Mouse (Mus musculus) lung, adult 18-20 months (tissue): ENCODE data around the gene Pck1.

Experiments used
- DNase-seq, 2 experiments: peaks; one replicate each; pipeline ENCODE4 v3.0.0; 2022; ENCODE audit warnings: mixed read lengths in 2 of 2

The Pck1 gene

GRCm38 (mm10) chr2:173175703-173176102 lies 22.9 kb downstream of the Pck1 start:
- peak in 1 of 2 experiments; percentile 1 for DNase-seq

- DNase-seq = peak in 1 of 2 experiments; percentile 0
These were observed 24.6 kb downstream of the Pck1 start for GRCm38 (mm10) chr2:173177481-173177880.

DNA sequence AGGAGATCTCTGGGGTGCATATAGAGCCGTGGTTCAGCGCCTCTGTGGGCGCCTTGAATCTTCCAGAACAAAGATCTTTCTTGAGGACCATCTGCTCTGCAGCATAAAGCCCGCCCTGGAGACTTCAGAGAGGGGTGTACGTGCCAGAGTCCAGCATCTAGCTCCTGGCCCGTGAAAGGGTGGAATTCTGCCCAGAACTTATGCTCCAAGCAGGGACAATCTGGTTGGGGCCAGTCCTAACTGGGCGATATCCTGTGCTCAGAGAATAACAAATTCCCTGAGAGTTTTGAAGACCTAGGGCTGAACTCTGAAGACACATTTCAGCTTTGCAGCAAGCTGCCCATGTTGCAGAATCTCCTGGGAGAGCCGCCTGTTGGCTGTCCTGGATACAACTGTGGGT lies 25.1 kb downstream of the Pck1 start:
- DNase-seq = peak in 1 of 2 experiments; percentile 1

- DNase-seq = peak in 1 of 2 experiments; percentile 2
These were observed 26.2 kb downstream of the Pck1 start for GRCm38 (mm10) chr2:173179046-173179445.

DNA sequence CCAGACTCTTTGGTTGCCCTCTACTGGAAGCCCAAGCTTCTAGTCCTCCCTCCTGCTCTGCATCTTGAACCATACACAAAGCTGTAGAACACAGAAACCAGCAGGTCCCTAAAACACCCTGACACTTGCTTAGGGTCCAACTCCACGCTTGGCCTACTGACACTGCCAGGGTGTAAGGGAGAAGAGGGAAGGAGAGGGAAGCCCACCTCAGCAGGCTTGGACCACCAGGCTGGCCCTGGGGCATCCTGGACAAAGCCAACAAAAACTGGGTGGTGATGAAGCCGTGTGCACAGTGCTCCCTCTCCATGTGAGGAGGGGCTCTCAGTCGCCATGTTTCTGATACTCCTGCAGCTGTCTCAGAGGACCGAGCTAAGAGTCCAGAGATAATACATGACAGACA lies 27.2 kb downstream of the Pck1 start:
- DNase-seq = no peak

DNA sequence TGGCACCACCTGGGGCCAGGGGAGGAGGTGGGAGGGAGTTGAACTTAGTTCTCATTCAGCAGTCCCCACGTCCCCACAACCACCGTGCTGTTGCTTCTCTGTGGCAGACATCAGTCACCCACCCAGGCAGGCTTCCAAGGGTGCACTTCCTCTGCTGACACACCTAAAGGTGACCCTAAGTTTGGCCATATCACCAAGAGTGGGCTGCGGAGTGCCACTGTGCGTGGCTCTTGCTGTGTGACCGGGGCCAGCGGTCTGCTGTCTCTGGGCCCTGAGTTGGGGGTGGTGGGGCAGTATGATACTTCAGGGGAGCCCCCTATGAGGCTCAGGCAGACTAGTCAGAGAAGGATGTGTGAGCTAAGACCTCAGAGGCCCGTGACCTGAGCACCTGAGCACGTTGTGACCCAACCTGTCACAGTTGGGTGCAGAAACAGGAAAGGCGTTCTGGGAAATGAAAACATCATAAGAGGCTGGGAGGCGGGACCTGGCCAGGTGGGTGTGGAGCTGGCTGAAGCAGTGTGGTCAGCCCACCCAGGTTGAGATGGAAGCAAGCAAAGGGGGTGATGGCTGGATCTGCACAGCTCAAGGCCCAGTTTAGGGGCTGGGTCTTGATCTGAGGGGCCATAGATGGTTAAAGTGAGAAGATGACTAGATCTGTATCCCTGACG lies 28.0 kb downstream of the Pck1 start:
- DNase-seq = peak in 1 of 2 experiments; percentile 1

DNA sequence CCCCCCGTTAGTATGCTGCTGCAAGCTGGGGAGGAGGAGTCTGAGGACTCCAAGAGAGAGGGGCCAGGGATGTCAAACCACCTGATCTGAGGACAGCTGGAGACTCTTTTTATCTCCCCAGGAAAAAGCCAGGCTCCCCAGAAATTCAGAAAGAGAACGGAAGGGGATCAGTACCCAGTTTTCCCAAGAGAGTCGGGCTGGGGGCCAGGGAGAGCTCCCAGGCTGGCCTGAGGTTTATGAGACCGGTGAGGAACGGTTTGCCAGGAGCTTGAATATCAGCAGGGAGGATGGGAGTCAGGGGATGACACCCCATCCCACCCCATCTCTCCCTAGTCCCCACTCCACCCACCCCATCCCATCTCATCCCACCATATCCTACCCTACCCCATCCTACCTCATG lies 28.6 kb downstream of the Pck1 start:
- peak in 1 of 2 experiments; percentile 0 for DNase-seq

- peak in 1 of 2 experiments; percentile 2 for DNase-seq
These were observed 29.1 kb downstream of the Pck1 start for GRCm38 (mm10) chr2:173181901-173182300.

GRCm38 (mm10) chr2:173182796-173183195 lies 29.9 kb downstream of the Pck1 start:
- peak in 1 of 2 experiments; percentile 0 for DNase-seq

DNA sequence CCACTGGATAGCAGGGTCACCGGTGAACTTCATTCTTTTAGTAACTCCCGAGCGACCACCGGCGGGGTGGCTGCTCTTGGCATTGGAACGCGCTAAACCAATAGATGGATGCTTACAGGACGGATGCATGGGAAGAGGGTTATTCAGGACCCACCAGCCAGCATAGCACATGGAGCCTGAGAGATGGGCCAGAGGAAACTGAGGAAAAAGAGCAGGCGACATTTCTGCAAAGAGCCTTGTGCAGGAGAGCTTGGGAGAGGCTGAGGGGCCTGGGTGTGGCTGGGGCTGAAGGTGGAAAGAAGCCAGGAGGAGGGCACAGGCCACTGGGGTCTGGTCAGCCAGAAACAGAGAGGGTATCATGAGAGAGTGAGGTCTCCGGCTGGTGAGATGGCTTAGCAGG lies 30.5 kb downstream of the Pck1 start:
- DNase-seq = peak in 1 of 2 experiments; percentile 1

GRCm38 (mm10) chr2:173183836-173184460 lies 31.1 kb downstream of the Pck1 start:
- peak; percentile 25 to 46 for DNase-seq

- DNase-seq = no peak
These were observed 31.7 kb downstream of the Pck1 start for GRCm38 (mm10) chr2:173184475-173185080.

DNA sequence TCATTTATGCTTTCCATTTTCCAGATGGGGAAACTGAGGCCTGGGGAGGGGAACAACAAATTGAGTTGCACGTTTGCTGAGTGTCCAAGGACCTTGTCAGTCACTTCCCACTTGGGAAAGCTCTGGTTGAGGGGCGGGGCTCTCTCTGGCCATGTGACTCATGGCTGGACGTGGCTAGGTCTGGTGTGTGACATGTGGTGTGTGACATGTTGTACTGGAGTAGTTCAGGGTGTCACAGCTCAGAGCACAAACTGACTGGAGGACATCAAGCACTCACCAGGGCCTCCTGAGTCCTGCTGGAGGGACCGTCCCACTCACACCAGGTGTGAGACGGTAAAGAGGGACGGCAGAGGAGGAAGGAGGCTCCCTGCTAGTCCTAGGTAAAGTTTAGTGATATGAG lies 32.4 kb downstream of the Pck1 start:
- DNase-seq = peak in 1 of 2 experiments; percentile 2

- DNase-seq = peak; percentile 64 to 78
These were observed 33.4 kb downstream of the Pck1 start for GRCm38 (mm10) chr2:173186047-173186943.

DNA sequence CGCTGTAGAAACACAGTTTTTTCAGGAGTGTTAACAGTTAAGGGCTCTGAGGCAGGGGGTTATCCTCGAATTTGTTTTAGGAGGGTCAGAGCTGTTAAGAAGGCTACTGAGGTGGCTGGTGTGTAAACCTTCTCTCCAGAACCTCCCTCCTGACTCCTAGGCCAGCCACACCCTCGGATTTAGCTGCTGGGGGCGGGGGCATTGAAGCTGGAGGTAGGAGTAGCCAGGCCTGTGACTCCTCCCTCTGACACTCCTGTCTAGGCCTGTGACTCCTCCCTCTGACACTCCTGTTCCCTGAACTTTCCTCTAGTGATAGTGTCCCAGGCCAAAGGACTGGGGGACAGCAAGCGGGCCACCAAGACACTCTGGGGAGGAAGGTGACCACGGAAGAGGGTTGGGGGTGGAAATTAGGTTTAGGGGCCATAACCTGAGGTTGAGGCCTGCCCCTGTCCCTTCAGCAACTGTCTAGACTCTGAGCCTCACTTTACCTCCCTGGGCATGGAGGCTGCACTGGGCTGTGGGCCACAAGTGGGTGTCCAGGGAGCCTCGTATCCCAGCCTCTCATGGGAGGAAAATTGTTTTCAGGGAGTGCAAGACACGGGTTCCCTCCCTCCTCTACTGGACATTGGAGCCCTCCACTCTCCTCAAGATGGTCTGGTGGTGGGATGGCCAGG lies 34.5 kb downstream of the Pck1 start:
- peak; percentile 40 to 47 for DNase-seq

DNA sequence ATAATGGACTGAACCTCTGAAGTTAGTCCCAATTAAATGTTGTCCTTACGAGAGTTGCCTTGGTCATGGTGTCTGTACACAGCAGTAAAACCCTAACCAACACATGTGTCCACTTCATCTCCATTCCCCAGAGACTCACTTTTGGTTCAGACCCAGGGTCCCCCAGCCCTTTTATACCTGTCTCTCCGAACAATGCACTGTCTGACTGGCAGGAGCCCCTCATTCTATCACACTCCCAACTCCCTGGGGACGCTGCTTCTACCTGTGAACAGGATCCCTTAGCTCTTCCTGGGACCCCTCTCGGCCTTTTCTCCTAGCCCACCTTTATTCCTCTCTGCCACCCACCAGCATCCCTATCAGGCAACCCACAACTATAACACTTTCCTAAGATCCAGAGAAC lies 41.9 kb downstream of the Pck1 start:
- no peak for DNase-seq

DNA sequence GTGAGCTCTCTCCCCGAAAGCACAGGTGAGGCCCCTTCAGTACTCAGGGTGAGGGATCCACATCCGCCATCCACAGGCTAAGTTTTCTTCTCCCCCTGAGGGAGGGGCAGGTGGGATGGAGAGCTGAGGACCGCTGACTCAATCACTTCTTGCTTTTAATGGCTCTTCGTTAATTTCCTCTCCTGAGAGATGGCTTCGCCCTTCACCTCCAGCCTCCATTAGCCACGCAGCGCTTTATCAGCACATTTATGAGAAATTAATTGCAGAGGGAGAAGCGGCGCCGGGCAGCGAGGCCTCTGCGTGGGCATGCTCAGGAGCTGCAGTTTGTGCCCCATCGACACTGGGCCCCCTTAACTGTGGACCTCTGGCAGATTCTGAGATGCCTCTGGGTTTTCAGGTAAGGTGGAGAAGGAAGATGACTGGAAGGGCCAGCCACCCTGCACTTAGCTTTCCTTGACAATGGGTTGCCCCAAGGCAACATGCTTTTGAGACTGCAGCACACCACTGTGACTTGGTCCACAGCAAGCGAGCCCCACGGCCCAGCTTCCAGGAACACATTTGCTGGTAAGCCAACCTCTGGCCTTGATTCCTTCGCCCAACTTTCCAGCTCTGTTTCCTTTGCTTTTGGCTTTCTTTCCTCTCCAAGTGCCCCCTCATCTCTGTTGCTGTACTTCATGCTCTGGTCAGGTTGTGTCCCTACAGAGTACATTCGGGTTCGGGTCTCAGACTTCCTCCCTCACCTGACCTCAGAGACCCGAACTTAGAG lies 50.3 kb downstream of the Pck1 start:
- no peak for DNase-seq

GRCm38 (mm10) chr2:173203726-173204125 lies 50.9 kb downstream of the Pck1 start:
- DNase-seq = peak in 1 of 2 experiments; percentile 1

- DNase-seq = peak in 1 of 2 experiments; percentile 1
These were observed 51.8 kb downstream of the Pck1 start for GRCm38 (mm10) chr2:173204671-173205070.

GRCm38 (mm10) chr2:173205563-173206099 lies 52.8 kb downstream of the Pck1 start:
- peak in 1 of 2 experiments; percentile 1 for DNase-seq

GRCm38 (mm10) chr2:173207051-173207450 lies 54.2 kb downstream of the Pck1 start:
- DNase-seq = peak in 1 of 2 experiments; percentile 1
